Mouse (Mus musculus): ENCODE results near the gene Exoc5. TPM values are rescaled to one million over a fixed set of nuclear protein-coding genes. Genes with fewer than 3 reads are reported as not detected.
A peak's percentile ranks its signal among the peaks of the same experiment; 100 is the strongest.

The Exoc5 gene
- polyA plus RNA-seq, 2 experiments, result 9.2 to 23.0 TPM

DNA sequence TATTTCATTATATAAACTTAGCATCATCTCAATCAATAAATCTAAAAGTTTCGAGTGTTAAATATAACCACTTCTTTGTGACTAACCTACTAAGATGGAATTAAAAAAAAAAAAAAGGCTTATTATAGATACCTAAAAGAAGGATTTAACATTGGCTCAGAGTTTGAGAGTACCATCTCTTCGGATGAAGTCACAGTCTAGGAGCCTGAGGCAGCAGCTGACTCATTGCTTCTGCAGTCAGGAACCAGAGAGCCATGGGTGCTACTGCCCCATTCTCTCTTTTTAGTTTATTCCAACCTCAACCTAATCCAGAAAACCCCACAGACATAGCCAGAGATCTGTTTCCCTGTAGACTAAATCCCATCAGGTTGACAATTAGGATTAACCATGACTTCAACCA lies 6.4 kb upstream of the Exoc5 start:
- ATAC-seq (ENCODE audit: insufficient read depth) (no peak), DNase-seq (ENCODE audit: low read depth in 3 of 3, low spot score in 3 of 3) (no peak)
- Histone ChIP-seq H3K27ac (no peak overlapping the region), H3K9me3 (ENCODE audit: control insufficient read depth, low read length) (no peaks in the 10 kb centered on the region), H3K4me2 (ENCODE audit: low read depth) (no peak overlapping the region), H3K27me3 (ENCODE audit: control insufficient read depth, insufficient read depth, low read length) (no peaks in the 10 kb centered on the region), H3K36me3 (replicated peaks; ENCODE audit: control insufficient read depth, insufficient read depth, low read depth) (peaks cover 5% of the 10 kb centered on the region), H3K4me3 (ENCODE audit: insufficient read depth in 1 of 2, low read depth in 2 of 2, low read length in 2 of 2) (no peak overlapping the region), H3K4me1 (replicated peaks; ENCODE audit: control insufficient read depth in 2 of 2, insufficient read depth in 2 of 2, low read length in 1 of 2) (peaks cover 0 to 1% of the 10 kb centered on the region in 2 experiments; a peak in 2 of 4 replicates), H3K9ac (replicated peaks) (no peak overlapping the region)
- TF ChIP-seq EP300 (IDR thresholded peaks at IDR 0.05; ENCODE audit: low read depth), result no peak
- TF ChIP-seq CTCF (IDR thresholded peaks at IDR 0.05; ENCODE audit: low read depth), result no peak
- 73% methylated on average over 2 of the region's 2 CpGs for WGBS (ENCODE audit: insufficient replicate concordance)

- Histone ChIP-seq H3K4me1 (replicated peaks; ENCODE audit: control insufficient read depth in 2 of 2, insufficient read depth in 2 of 2, low read length in 1 of 2) (peaks cover 0 to 9% of the 10 kb centered on the region in 2 experiments; a peak in 3 of 4 replicates), H3K9me3 (ENCODE audit: control insufficient read depth, low read length) (no peaks in the 10 kb centered on the region), H3K9ac (replicated peaks) (peak within 1 kb of the TSS; percentile 98), H3K4me3 (ENCODE audit: insufficient read depth in 1 of 2, low read depth in 2 of 2, low read length in 2 of 2) (peak within 1 kb of the TSS; percentile 95 to 98), H3K27me3 (ENCODE audit: control insufficient read depth, insufficient read depth, low read length) (no peaks in the 10 kb centered on the region), H3K36me3 (replicated peaks; ENCODE audit: control insufficient read depth, insufficient read depth, low read depth) (no peaks in the 10 kb centered on the region), H3K4me2 (ENCODE audit: low read depth) (peak within 1 kb of the TSS; percentile 81), H3K27ac (peak within 1 kb of the TSS; percentile 94)
- ATAC-seq (ENCODE audit: insufficient read depth), result peak; percentile 73
- peak in 1 of 3 experiments; percentile 24 for DNase-seq (ENCODE audit: low read depth in 3 of 3, low spot score in 3 of 3)
- under 1% methylated on average over 54 of the region's 62 CpGs for WGBS (ENCODE audit: insufficient replicate concordance)
- no peak for TF ChIP-seq EP300 (IDR thresholded peaks at IDR 0.05; ENCODE audit: low read depth)
- TF ChIP-seq CTCF (IDR thresholded peaks at IDR 0.05; ENCODE audit: low read depth), result no peak
Measured at GRCm38 (mm10) chr14:49065529-49066273, 752 bp downstream of the Exoc5 start, which contains the start of gene Ap5m1. TSS of gene Ap5m1 (plus strand) at chr14:49066097.

DNA sequence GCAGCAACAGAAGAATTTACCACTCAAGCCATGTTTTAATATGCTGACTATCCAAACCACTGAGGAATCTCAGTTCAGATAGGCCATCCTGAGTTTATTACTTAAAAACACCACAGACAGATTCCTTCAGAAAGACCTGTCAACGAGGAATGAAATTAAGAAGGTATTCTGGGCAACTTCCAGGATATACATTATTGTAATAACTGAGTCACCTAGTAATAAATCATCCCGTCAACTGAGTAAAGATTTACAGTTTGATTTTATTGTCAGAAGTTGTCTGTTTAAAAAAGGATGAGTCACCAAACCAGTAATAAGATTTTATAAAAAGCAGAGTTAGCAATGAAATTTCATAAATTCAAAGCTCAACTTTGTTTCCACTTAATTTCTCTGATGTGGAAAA lies 2.6 kb downstream of the Exoc5 start:
- no peak overlapping the region for H3K9ac ChIP-seq (replicated peaks)

DNA sequence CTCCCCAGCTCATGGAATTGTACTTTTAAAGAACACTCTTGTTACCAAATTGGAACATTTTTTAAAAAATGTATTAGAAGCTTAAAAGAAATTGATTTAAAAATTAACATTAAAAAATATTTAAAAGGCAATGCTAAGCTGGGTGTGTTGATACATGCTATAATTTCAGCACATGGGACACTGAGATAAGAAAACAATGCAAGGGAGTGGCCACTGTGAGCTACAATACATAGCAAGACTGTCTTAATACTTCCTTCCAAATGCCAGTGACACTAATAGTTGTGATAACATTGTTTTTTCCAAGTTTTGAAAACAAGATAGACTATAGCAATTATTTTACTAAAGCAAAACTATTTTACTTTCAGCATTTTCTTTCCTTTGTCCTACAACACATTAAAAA lies 17.0 kb downstream of the Exoc5 start:
- peak; percentile 56; the same call in 1 of the 2 replicates for ATAC-seq (ENCODE audit: insufficient read depth)
- H3K4me3 ChIP-seq (ENCODE audit: insufficient read depth in 1 of 2, low read depth in 2 of 2, low read length in 2 of 2), result no peak overlapping the region

More for the DNA sequence above, 2.6 kb downstream of the Exoc5 start:
- no peaks in the 10 kb centered on the region for H3K27me3 ChIP-seq (ENCODE audit: control insufficient read depth, insufficient read depth, low read length)
- no peak overlapping the region for H3K27ac ChIP-seq
- no peak for TF ChIP-seq EP300 (IDR thresholded peaks at IDR 0.05; ENCODE audit: low read depth)
- no peaks in the 10 kb centered on the region for H3K36me3 ChIP-seq (replicated peaks; ENCODE audit: control insufficient read depth, insufficient read depth, low read depth)
- H3K4me2 ChIP-seq (ENCODE audit: low read depth), result peak overlapping the region; percentile 47; the same call in 1 of the 2 replicates
- WGBS (ENCODE audit: insufficient replicate concordance), result 51% methylated on average over 2 of the region's 2 CpGs
- no peaks in the 10 kb centered on the region for H3K9me3 ChIP-seq (ENCODE audit: control insufficient read depth, low read length)
- H3K4me1 ChIP-seq (replicated peaks; ENCODE audit: control insufficient read depth in 2 of 2, insufficient read depth in 2 of 2, low read length in 1 of 2), result peaks cover 0 to 9% of the 10 kb centered on the region in 2 experiments; a peak in 3 of 4 replicates
- H3K4me3 ChIP-seq (ENCODE audit: insufficient read depth in 1 of 2, low read depth in 2 of 2, low read length in 2 of 2), result no peak overlapping the region
- no peak for ATAC-seq (ENCODE audit: insufficient read depth)
- no peak for DNase-seq (ENCODE audit: low read depth in 3 of 3, low spot score in 3 of 3)

GRCm38 (mm10) chr14:49045610-49046009 lies 20.8 kb downstream of the Exoc5 start:
- H3K4me1 ChIP-seq (replicated peaks; ENCODE audit: control insufficient read depth in 2 of 2, insufficient read depth in 2 of 2, low read length in 1 of 2), result peaks cover 0 to 6% of the 10 kb centered on the region in 2 experiments; a peak in 2 of 4 replicates
- DNase-seq (ENCODE audit: low read depth in 3 of 3, low spot score in 3 of 3) (no peak), ATAC-seq (ENCODE audit: insufficient read depth) (no peak)
- H3K4me3 ChIP-seq (ENCODE audit: insufficient read depth in 1 of 2, low read depth in 2 of 2, low read length in 2 of 2), result no peak overlapping the region
- TF ChIP-seq EP300 (IDR thresholded peaks at IDR 0.05; ENCODE audit: low read depth), result no peak
- no peak for TF ChIP-seq CTCF (IDR thresholded peaks at IDR 0.05; ENCODE audit: low read depth)
- H3K4me2 ChIP-seq (ENCODE audit: low read depth), result no peak overlapping the region
- no peaks in the 10 kb centered on the region for H3K36me3 ChIP-seq (replicated peaks; ENCODE audit: control insufficient read depth, insufficient read depth, low read depth)
- H3K9ac ChIP-seq (replicated peaks), result no peak overlapping the region
- no peaks in the 10 kb centered on the region for H3K27me3 ChIP-seq (ENCODE audit: control insufficient read depth, insufficient read depth, low read length)
- H3K9me3 ChIP-seq (ENCODE audit: control insufficient read depth, low read length), result no peaks in the 10 kb centered on the region
- H3K27ac ChIP-seq, result no peak overlapping the region
- WGBS (ENCODE audit: insufficient replicate concordance), result 83% methylated on average over 4 of the region's 4 CpGs

More for the DNA sequence above, 17.0 kb downstream of the Exoc5 start:
- Histone ChIP-seq H3K36me3 (replicated peaks; ENCODE audit: control insufficient read depth, insufficient read depth, low read depth) (no peaks in the 10 kb centered on the region; the same call in 1 of the 2 replicates), H3K9ac (replicated peaks) (no peak overlapping the region), H3K9me3 (ENCODE audit: control insufficient read depth, low read length) (no peaks in the 10 kb centered on the region), H3K4me2 (ENCODE audit: low read depth) (no peak overlapping the region), H3K27me3 (ENCODE audit: control insufficient read depth, insufficient read depth, low read length) (no peaks in the 10 kb centered on the region), H3K27ac (no peak overlapping the region), H3K4me1 (replicated peaks; ENCODE audit: control insufficient read depth in 2 of 2, insufficient read depth in 2 of 2, low read length in 1 of 2) (peaks cover 0 to 6% of the 10 kb centered on the region in 2 experiments; a peak in 2 of 4 replicates)
- no peak for DNase-seq (ENCODE audit: low read depth in 3 of 3, low spot score in 3 of 3)
- no peak for TF ChIP-seq EP300 (IDR thresholded peaks at IDR 0.05; ENCODE audit: low read depth)
- no peak for TF ChIP-seq CTCF (IDR thresholded peaks at IDR 0.05; ENCODE audit: low read depth)

Measured in liver, embryonic 14.5 days (tissue).